Mouse (Mus musculus): ENCODE results near the gene Cacna2d3.

GRCm38 (mm10) chr14:29712621-29713020 lies 9.0 kb downstream of the Cacna2d3 start:
- TF ChIP-seq CTCF (conservative IDR thresholded peaks at IDR 0.05; ENCODE audit: low read length) = no peak
- TF ChIP-seq NANOG (IDR thresholded peaks at IDR 0.05; ENCODE audit: borderline replicate concordance, low read length) = no peak

All from E14TG2a.4 (cell line).